Mouse (Mus musculus) stomach, postnatal 0 days (tissue): Measurements from ENCODE around the gene Fars2.

Experiments
- CTCF ChIP-seq: IDR thresholded peaks from 2 replicates; pipeline ENCODE4 v1.5.1; 2016; ENCODE audit warnings: antibody characterized with exemption, low read depth, mild to moderate bottlenecking, moderate library complexity
- EP300 ChIP-seq: optimal IDR thresholded peaks from 2 replicates; pipeline ENCODE3; 2016; ENCODE audit warnings: antibody characterized with exemption

- TF ChIP-seq EP300 (no peak), CTCF (no peak)
These were observed 578.4 kb downstream of the Fars2 start for GRCm38 (mm10) chr13:36695516-36696201.
